Mouse (Mus musculus): ENCODE measurements around the gene Ak2.

Ak2 gene

GRCm38 (mm10) chr4:128991500-128992008, at the start of gene Ak2:
TSS of gene Ak2 (plus strand) at chr4:128991958.
- no peak for DNase-seq (ENCODE audit: low read depth, low spot score)

GRCm38 (mm10) chr4:128942346-128942745, 49.4 kb upstream of the Ak2 start:
- DNase-seq (ENCODE audit: low read depth, low spot score), result no peak

- no peak for DNase-seq (ENCODE audit: low read depth, low spot score)
Measured at GRCm38 (mm10) chr4:128946736-128947135, 45.0 kb upstream of the Ak2 start.

- DNase-seq (ENCODE audit: low read depth, low spot score), result no peak
Measured at GRCm38 (mm10) chr4:128947326-128947933, 44.3 kb upstream of the Ak2 start.

GRCm38 (mm10) chr4:128948137-128948674, 43.6 kb upstream of the Ak2 start:
- DNase-seq (ENCODE audit: low read depth, low spot score), result peak; percentile 27

- DNase-seq (ENCODE audit: low read depth, low spot score), result no peak
Measured at GRCm38 (mm10) chr4:128949470-128950005, 42.2 kb upstream of the Ak2 start.

- DNase-seq (ENCODE audit: low read depth, low spot score), result no peak
Measured at GRCm38 (mm10) chr4:128950461-128950860, 41.3 kb upstream of the Ak2 start.

- DNase-seq (ENCODE audit: low read depth, low spot score), result no peak
Measured at GRCm38 (mm10) chr4:128953851-128954250, 37.9 kb upstream of the Ak2 start.

GRCm38 (mm10) chr4:128957155-128957911, 34.4 kb upstream of the Ak2 start:
- no peak for DNase-seq (ENCODE audit: low read depth, low spot score)

- DNase-seq (ENCODE audit: low read depth, low spot score), result no peak
Measured at GRCm38 (mm10) chr4:128958156-128958555, 33.6 kb upstream of the Ak2 start.

GRCm38 (mm10) chr4:128958849-128959248, 32.9 kb upstream of the Ak2 start:
- DNase-seq (ENCODE audit: low read depth, low spot score), result no peak

- DNase-seq (ENCODE audit: low read depth, low spot score), result no peak
Measured at GRCm38 (mm10) chr4:128959676-128960075, 32.1 kb upstream of the Ak2 start.

- DNase-seq (ENCODE audit: low read depth, low spot score), result no peak
Measured at GRCm38 (mm10) chr4:128961301-128962028, 30.3 kb upstream of the Ak2 start.

- no peak for DNase-seq (ENCODE audit: low read depth, low spot score)
Measured at GRCm38 (mm10) chr4:128962029-128962925, 29.5 kb upstream of the Ak2 start, which contains the start of gene Azin2. TSS of gene Azin2 (minus strand) at chr4:128962442.

GRCm38 (mm10) chr4:128962926-128963290, 28.9 kb upstream of the Ak2 start:
- DNase-seq (ENCODE audit: low read depth, low spot score), result no peak

- DNase-seq (ENCODE audit: low read depth, low spot score), result no peak
Measured at GRCm38 (mm10) chr4:128966751-128967150, 25.0 kb upstream of the Ak2 start.

- no peak for DNase-seq (ENCODE audit: low read depth, low spot score)
Measured at GRCm38 (mm10) chr4:128969081-128969480, 22.7 kb upstream of the Ak2 start.

GRCm38 (mm10) chr4:128969607-128970416, 21.9 kb upstream of the Ak2 start:
- no peak for DNase-seq (ENCODE audit: low read depth, low spot score)

GRCm38 (mm10) chr4:128970417-128970807, 21.3 kb upstream of the Ak2 start:
- no peak for DNase-seq (ENCODE audit: low read depth, low spot score)
